Mouse (Mus musculus) liver, postnatal 0 days (tissue): ENCODE data around the gene Mettl23. TPM values are rescaled to one million over a fixed set of nuclear protein-coding genes. Genes with fewer than 3 reads are reported as not detected.

Experiments
- ATAC-seq: fragments of 200-750 bp; cut with Nextera tagmentation; 2 replicates; pipeline ENCODE4 v1.8.0; 2017; ENCODE audit warnings: mild to moderate bottlenecking, moderate library complexity
- DNase-seq: peaks from one replicate; pipeline ENCODE4 v3.0.0-alpha.2; 2016
- H3K27ac ChIP-seq: fragments of 300-500 bp; sonication (generic); 2 replicates; pipeline ENCODE4 v1.5.1; 2014; ENCODE audit warnings: antibody characterized with exemption, moderate library complexity, mild to moderate bottlenecking, low read depth
- H3K27me3 ChIP-seq: fragments of 300-500 bp; sonication (generic); 2 replicates; pipeline ENCODE4 v1.6.1; 2014; ENCODE audit warnings: low read length, control low read depth, mixed read lengths; ENCODE audit not compliant: insufficient read depth
- H3K36me3 ChIP-seq: fragments of 300-500 bp; sonication (generic); replicated peaks from 2 replicates; pipeline ENCODE4 v1.6.1; 2014; ENCODE audit warnings: mild to moderate bottlenecking, control low read depth, low read length, moderate library complexity, mixed read lengths; ENCODE audit not compliant: insufficient read depth
- H3K4me1 ChIP-seq: fragments of 300-500 bp; sonication (generic); 2 replicates; pipeline ENCODE4 v1.6.1; 2014; ENCODE audit warnings: antibody characterized with exemption, mild to moderate bottlenecking, control low read depth; ENCODE audit not compliant: insufficient read depth
- H3K4me2 ChIP-seq: fragments of 300-500 bp; sonication (generic); 2 replicates; pipeline ENCODE4 v1.6.1; 2014; ENCODE audit warnings: low read depth, mild to moderate bottlenecking, low read length, moderate library complexity, mixed read lengths
- H3K4me3 ChIP-seq: fragments of 300-500 bp; sonication (generic); 2 replicates; pipeline ENCODE4 v1.5.1; 2014; ENCODE audit warnings: low read depth, low read length
- H3K9ac ChIP-seq: fragments of 300-500 bp; sonication (generic); replicated peaks from 2 replicates; pipeline ENCODE4 v1.6.1; 2014; ENCODE audit warnings: mild to moderate bottlenecking, moderate library complexity
- H3K9me3 ChIP-seq: fragments of 300-500 bp; sonication (generic); 2 replicates; pipeline ENCODE4 v1.6.1; 2016; ENCODE audit warnings: mild to moderate bottlenecking, control low read depth, low read length, mixed read lengths
- CTCF ChIP-seq: sonication (generic); IDR thresholded peaks from 2 replicates; pipeline ENCODE4 v1.5.1; 2016; ENCODE audit warnings: antibody characterized with exemption, low read depth
- EP300 ChIP-seq: IDR thresholded peaks from 2 replicates; pipeline ENCODE4 v1.6.1; 2016; ENCODE audit warnings: antibody characterized with exemption, low read depth, mild to moderate bottlenecking
- whole genome bisulfite sequencing: fragments of 180-500 bp; shearing (Covaris S2); extraction: QIAGEN DNeasy Blood & Tissue Kit; methylation state at CpG from one replicate; pipeline ENCODE4 v1.1.7; 2014; ENCODE audit not compliant: insufficient replicate concordance; 5-methylcytosine and 5-hydroxymethylcytosine counted together
- polyA plus RNA-seq: library from polyadenylated mRNA; unstranded; fragments of >200 nt; fragmentation: Nextera tagmentation; extraction: Ambion mirVana; gene quantifications from 2 replicates; pipeline ENCODE4 v1.2.1, GENCODE M21; 2015

The Mettl23 gene
- polyA plus RNA-seq, 1 experiment from 2014 or later, result 33.0 TPM

DNA sequence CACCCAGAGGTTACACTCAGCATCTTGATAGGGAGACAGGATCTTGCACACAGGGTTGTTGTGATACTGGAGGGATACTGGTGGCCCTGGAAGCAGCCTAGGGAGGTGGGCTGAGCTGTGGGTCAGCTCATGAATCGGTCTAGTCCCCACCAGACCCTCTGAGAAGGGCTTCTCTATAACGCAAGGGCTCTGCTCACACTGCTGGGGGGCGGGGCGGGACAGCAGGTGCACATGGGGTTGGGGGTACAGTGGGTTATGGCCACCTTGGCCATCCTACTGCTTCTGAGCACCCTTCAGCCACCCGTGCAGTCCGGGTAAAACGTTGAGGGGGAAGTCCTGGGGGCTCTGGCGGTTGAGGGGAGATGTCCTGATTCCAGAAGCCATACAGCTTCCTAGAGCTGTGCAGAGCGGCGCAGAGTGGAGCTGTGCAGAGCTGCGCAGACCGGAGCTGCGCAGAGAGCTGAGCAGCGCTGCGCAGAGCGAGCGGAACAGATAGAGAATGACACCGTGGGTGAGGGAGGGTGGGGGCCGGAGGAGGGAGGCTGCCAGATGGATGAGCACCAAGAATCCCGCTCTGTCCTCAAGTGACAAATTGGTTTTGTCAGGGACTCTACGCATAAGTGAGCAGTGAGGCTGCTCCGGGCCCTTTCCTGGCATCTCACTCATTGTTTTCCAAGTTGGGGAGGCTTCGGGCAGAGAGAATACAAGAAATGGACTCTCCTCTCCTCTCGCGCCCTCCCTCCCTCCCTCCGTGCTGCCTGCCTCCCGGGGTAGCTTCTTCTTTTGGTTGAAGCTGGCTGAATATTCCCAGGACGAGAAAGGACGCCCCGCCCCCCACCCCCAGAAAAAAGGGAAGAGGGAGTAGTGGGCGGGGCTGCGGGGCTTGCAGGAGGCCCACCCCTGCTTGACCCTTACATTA is 31.8 kb upstream of the Mettl23 start:
- TF ChIP-seq CTCF, result no peak
- no peak for TF ChIP-seq EP300
- ATAC-seq (peak; percentile 65; the same call in 1 of the 2 replicates), DNase-seq (peak; percentile 44)
- Histone ChIP-seq H3K4me1 (peaks cover 8% of the 10 kb centered on the region), H3K9ac (no peak overlapping the region), H3K4me2 (peak overlapping the region; percentile 70), H3K27me3 (no peaks in the 10 kb centered on the region), H3K4me3 (peak overlapping the region; percentile 24; the same call in 1 of the 2 replicates), H3K27ac (no peak overlapping the region), H3K9me3 (no peaks in the 10 kb centered on the region), H3K36me3 (no peaks in the 10 kb centered on the region)
- 10% methylated on average over 32 of the region's 32 CpGs for WGBS

- no peaks in the 10 kb centered on the region for H3K36me3 ChIP-seq
- no peak overlapping the region for H3K4me3 ChIP-seq
- no peak overlapping the region for H3K9ac ChIP-seq
- peaks cover 8% of the 10 kb centered on the region for H3K4me1 ChIP-seq
- H3K9me3 ChIP-seq, result no peaks in the 10 kb centered on the region
- no peak overlapping the region for H3K27ac ChIP-seq
- TF ChIP-seq CTCF (no peak), EP300 (no peak)
- 73% methylated on average over 21 of the region's 21 CpGs for WGBS
- H3K27me3 ChIP-seq, result no peaks in the 10 kb centered on the region
- DNase-seq, result no peak
- no peak for ATAC-seq
- H3K4me2 ChIP-seq, result no peak overlapping the region
Measured at GRCm38 (mm10) chr11:116812793-116813529, 30.1 kb upstream of the Mettl23 start.

DNA sequence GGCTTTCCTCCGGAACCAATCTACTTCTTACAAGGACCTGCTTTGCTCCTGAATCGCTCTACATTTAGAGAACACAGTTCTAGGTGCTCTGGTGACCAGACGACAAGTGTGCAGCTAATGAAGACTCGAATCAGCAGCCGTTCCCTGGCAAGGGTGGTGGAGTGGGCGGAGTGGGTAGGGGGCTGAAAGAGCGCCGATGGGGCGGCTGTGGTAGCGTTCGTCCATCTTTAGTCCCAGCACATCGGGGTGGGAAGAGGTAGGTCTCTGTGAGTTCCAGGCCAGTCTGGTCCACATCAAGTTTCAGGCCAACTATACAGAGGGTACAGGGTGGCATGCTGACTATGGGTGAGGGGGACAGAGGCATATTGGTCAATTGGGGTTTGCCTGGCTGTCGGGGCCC is 29.5 kb upstream of the Mettl23 start:
- Histone ChIP-seq H3K27me3 (no peaks in the 10 kb centered on the region), H3K36me3 (no peaks in the 10 kb centered on the region), H3K4me2 (no peak overlapping the region), H3K4me1 (peaks cover 8% of the 10 kb centered on the region), H3K9ac (no peak overlapping the region), H3K9me3 (no peaks in the 10 kb centered on the region), H3K4me3 (no peak overlapping the region), H3K27ac (no peak overlapping the region)
- ATAC-seq (no peak), DNase-seq (no peak)
- 86% methylated on average over 13 of the region's 13 CpGs for WGBS
- TF ChIP-seq EP300, result no peak
- no peak for TF ChIP-seq CTCF

DNA sequence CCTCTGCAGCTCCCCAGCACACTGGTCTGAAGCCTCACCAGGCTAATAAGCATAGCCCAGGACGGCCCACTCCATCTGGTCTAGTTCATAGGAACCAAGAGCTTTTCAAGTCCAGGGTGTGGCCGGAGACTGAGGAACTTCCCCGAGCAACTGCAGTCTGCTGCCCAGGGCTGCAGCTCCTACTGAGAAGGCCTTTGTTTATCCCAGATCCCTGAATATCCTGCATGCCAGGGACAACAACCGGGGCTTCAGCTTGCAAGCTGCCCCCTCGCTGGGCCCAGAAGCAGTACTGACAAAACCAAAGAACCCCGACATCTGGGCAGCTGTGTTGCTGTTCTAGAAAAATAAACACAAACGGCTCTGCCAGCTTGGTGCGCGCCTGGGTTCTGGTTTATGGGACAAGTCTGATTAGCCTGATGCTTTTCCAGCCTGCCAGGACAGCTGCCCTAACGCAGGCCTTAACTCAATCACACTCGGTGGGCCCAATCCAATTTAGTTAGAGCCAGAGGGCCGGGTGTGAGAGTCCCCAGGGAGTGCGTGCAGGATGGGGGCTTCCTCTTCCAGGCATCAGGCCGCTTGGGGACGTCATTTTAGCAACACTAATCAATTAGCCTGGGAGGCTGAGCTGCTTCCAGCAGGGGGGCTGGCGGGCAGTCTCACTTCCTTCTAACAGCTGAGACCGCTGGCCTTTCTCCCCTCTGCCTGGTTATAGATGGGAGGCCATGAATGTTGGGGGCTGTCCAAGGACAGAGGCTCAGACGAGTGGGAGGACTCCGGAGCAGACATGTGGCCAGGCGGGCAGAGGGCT is 28.8 kb upstream of the Mettl23 start:
- DNase-seq, result no peak
- H3K4me1 ChIP-seq, result peaks cover 8% of the 10 kb centered on the region
- no peaks in the 10 kb centered on the region for H3K36me3 ChIP-seq
- no peak for TF ChIP-seq CTCF
- TF ChIP-seq EP300, result no peak
- H3K27me3 ChIP-seq, result no peaks in the 10 kb centered on the region
- ATAC-seq, result 0 out of 2 replicates have a peak, but pooled peaks have one; percentile 9
- no peak overlapping the region for H3K9ac ChIP-seq
- 0 out of 2 replicates have a peak overlapping the region, but pooled peaks have one; percentile 64 for H3K27ac ChIP-seq
- H3K4me2 ChIP-seq, result no peak overlapping the region
- 47% methylated on average over 20 of the region's 20 CpGs for WGBS
- no peaks in the 10 kb centered on the region for H3K9me3 ChIP-seq
- H3K4me3 ChIP-seq, result no peak overlapping the region

- Histone ChIP-seq H3K4me3 (no peak overlapping the region), H3K4me1 (peaks cover 8% of the 10 kb centered on the region), H3K27ac (peak overlapping the region; percentile 64; the same call in 1 of the 2 replicates), H3K9ac (no peak overlapping the region), H3K36me3 (no peaks in the 10 kb centered on the region), H3K4me2 (no peak overlapping the region), H3K27me3 (no peaks in the 10 kb centered on the region), H3K9me3 (no peaks in the 10 kb centered on the region)
- 51% methylated on average over 7 of the region's 7 CpGs for WGBS
- DNase-seq, result no peak
- TF ChIP-seq EP300, result no peak
- no peak for TF ChIP-seq CTCF
- ATAC-seq, result no peak
Measured at GRCm38 (mm10) chr11:116814884-116815415, 28.1 kb upstream of the Mettl23 start.
